ENCODE assay signal across 13 mouse cellular contexts in genomic region chr4:46092429-46093076, GRCm38 (mm10). TPM values are rescaled to one million over a fixed set of nuclear protein-coding genes. Genes with fewer than 3 reads are reported as not detected.
A peak's percentile ranks its signal among the peaks of the same experiment; 100 is the strongest.
DNase-seq lines count a peak whose midpoint lies in the region; ATAC-seq and TF ChIP-seq lines count a peak whose summit lies in the region.
"Had no signal": no experiment of that assay in that cellular context is flagged by ENCODE, and none has a peak within 500 bp of the region (broad histone marks: within the 10 kb centered on the region; RNA-seq: fewer than 3 reads in every experiment).

No protein-coding gene starts in this region.

- ATAC-seq in neural tube, embryonic 15.5 days (ENCODE audit: low FRiP score) = no peak
- ATAC-seq: forebrain, postnatal 0 days; midbrain, embryonic 13.5 days had no signal

- DNase-seq in layer of hippocampus, adult 2 months (ENCODE audit: low spot score in 2 of 2) = peak; percentile 35 to 41
- DNase-seq in layer of hippocampus, postnatal 14 days (ENCODE audit: low spot score in 2 of 2) = no peak
- peak; percentile 82 for DNase-seq in 416B (ENCODE audit: low read depth)
- peak; percentile 55 for DNase-seq in adrenal gland, adult 8-10 months
- peak; percentile 60 for DNase-seq in cerebellum, postnatal 14 days
- no peak for DNase-seq in lung, postnatal 14 days
- no peak for DNase-seq in limb, embryonic 10.5 days (ENCODE audit: low spot score)
- DNase-seq: forebrain, postnatal 0 days; kidney, adult 8-10 months; lung, adult 2 months had no signal

- no peaks in the 10 kb centered on the region for H3K36me3 ChIP-seq in neural tube, embryonic 15.5 days
- no peaks in the 10 kb centered on the region for H3K36me3 ChIP-seq in limb, embryonic 10.5 days
- H3K36me3 ChIP-seq: hindbrain, embryonic 10.5 days; midbrain, embryonic 13.5 days had no signal

- H3K4me1 ChIP-seq in neural tube, embryonic 15.5 days = peaks cover 8% of the 10 kb centered on the region; the same call in 1 of the 2 replicates
- peaks cover 14% of the 10 kb centered on the region; the same call in 1 of the 2 replicates for H3K4me1 ChIP-seq in limb, embryonic 10.5 days

- no peaks in the 10 kb centered on the region for H3K27me3 ChIP-seq in neural tube, embryonic 15.5 days (replicated peaks)
- no peaks in the 10 kb centered on the region for H3K27me3 ChIP-seq in limb, embryonic 10.5 days (ENCODE audit: low read depth, poor library complexity, severe bottlenecking)
- H3K27me3 ChIP-seq: midbrain, embryonic 13.5 days had no signal

- H3K9ac ChIP-seq in neural tube, embryonic 15.5 days (replicated peaks) = no peak overlapping the region
- H3K9ac ChIP-seq: forebrain, postnatal 0 days; midbrain, embryonic 13.5 days had no signal

- H3K9me3 ChIP-seq in neural tube, embryonic 15.5 days (replicated peaks) = no peaks in the 10 kb centered on the region
- H3K9me3 ChIP-seq in limb, embryonic 10.5 days (replicated peaks) = no peaks in the 10 kb centered on the region
- H3K9me3 ChIP-seq: hindbrain, embryonic 10.5 days; midbrain, embryonic 13.5 days had no signal

- no peak overlapping the region for H3K4me3 ChIP-seq in layer of hippocampus, adult 2 months
- no peak overlapping the region for H3K4me3 ChIP-seq in neural tube, embryonic 15.5 days (replicated peaks)
- no peak overlapping the region for H3K4me3 ChIP-seq in limb, embryonic 10.5 days
- H3K4me3 ChIP-seq: hindbrain, embryonic 10.5 days; midbrain, embryonic 13.5 days had no signal

- peak; percentile 22; the same call in 1 of the 2 replicates for TF ChIP-seq CTCF in layer of hippocampus, adult 2 months (conservative IDR thresholded peaks at IDR 0.05)

- WGBS in neural tube, embryonic 15.5 days = 86% methylated on average over 5 of the region's 5 CpGs
- WGBS in limb, embryonic 10.5 days = 91% methylated on average over 5 of the region's 5 CpGs

- no peak overlapping the region for H3K4me2 ChIP-seq in neural tube, embryonic 15.5 days
- H3K4me2 ChIP-seq: midbrain, embryonic 13.5 days had no signal

- peak overlapping the region; percentile 83 for H3K27ac ChIP-seq in layer of hippocampus, adult 2 months
- H3K27ac ChIP-seq in neural tube, embryonic 15.5 days (replicated peaks) = no peak overlapping the region
- no peak overlapping the region for H3K27ac ChIP-seq in limb, embryonic 10.5 days
- H3K27ac ChIP-seq: midbrain, embryonic 13.5 days had no signal

RNA-seq across cellular contexts. Expression of gene Ncbp1, which starts 45.9 kb away (rescaled TPM):
- 10 to 100 TPM; 57.1 to 57.2 TPM for total RNA-seq in layer of hippocampus, adult 2 months (2021)
- 10 to 100 TPM; 55.0 to 56.1 TPM for total RNA-seq in layer of hippocampus, postnatal 14 days (2021)
- total RNA-seq in adrenal gland, adult 8-10 months (2022) = 10 to 100 TPM; 37.2 to 56.6 (median 43.4) TPM
- polyA plus RNA-seq in neural tube, embryonic 15.5 days (2015; fragmentation: Nextera tagmentation; extraction: Ambion mirVana) = 66.0 and 69.6 TPM in 2 replicates
- polyA plus RNA-seq in limb, embryonic 10.5 days (2016; fragmentation: Nextera tagmentation; extraction: Ambion mirVana) = 118 and 129 TPM in 2 replicates

RNA-seq across cellular contexts. Expression of gene Tstd2, which starts 45.9 kb away (rescaled TPM):
- 10 to 100 TPM; 15.6 to 18.8 TPM for total RNA-seq in layer of hippocampus, adult 2 months (2021)
- total RNA-seq in layer of hippocampus, postnatal 14 days (2021) = 10 to 100 TPM; 18.5 to 20.1 TPM
- 10 to 100 TPM; 28.4 to 36.1 (median 33.0) TPM for total RNA-seq in adrenal gland, adult 8-10 months (2022)
- 27.9 and 30.8 TPM in 2 replicates for polyA plus RNA-seq in neural tube, embryonic 15.5 days (2015; fragmentation: Nextera tagmentation; extraction: Ambion mirVana)
- 65.8 and 72.8 TPM in 2 replicates for polyA plus RNA-seq in limb, embryonic 10.5 days (2016; fragmentation: Nextera tagmentation; extraction: Ambion mirVana)

RNA-seq across cellular contexts. Expression of gene Tmod1, which starts 53.8 kb away (rescaled TPM):
- 10 to 100 TPM; 21.5 to 25.9 TPM for total RNA-seq in layer of hippocampus, adult 2 months (2021)
- total RNA-seq in layer of hippocampus, postnatal 14 days (2021) = 10 to 100 TPM; 11.9 to 13.5 TPM
- total RNA-seq in adrenal gland, adult 8-10 months (2022) = 10 to 100 TPM in 2 of 4 experiments, 1 to 10 TPM in 2; 4.5 to 14.8 (median 9.2) TPM
- 3.5 and 3.6 TPM in 2 replicates for polyA plus RNA-seq in neural tube, embryonic 15.5 days (2015; fragmentation: Nextera tagmentation; extraction: Ambion mirVana)
- 2.0 TPM in 2 replicates for polyA plus RNA-seq in limb, embryonic 10.5 days (2016; fragmentation: Nextera tagmentation; extraction: Ambion mirVana)

Comparison
In these comparisons a context has a peak if more than half of its experiments do, and no peak if none do; other contexts are left out.
1. DNase-seq: peak in layer of hippocampus, adult 2 months (2 of 2), 416B (single experiment), adrenal gland, adult 8-10 months (single experiment) and cerebellum, postnatal 14 days (2 of 2); none in layer of hippocampus, postnatal 14 days (0 of 2), lung, postnatal 14 days (single experiment) and limb, embryonic 10.5 days (single experiment).